Mouse (Mus musculus): ENCODE measurements around the gene Erlec1.

DNA sequence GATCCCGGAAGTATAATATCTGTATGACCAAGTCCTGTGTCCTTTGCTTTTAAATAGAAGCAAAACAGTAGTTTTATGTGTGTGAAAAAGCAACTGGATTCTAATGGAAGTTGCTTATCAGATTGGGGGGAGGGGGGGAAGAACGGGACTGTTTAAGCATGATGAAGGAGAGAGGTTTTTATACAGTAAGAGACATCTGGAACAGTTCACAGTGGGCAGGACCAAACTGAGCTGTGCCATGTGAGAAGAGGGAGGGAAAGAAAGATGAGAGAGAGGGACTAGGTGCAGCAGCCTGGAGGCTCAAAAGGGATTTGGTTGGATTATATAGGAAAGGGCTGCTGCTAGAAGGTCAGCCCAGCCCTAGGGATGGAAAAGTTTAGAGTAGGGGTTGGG, 32.5 kb upstream of the Erlec1 start:
- no peak for TF ChIP-seq POLR2A (IDR thresholded peaks at IDR 0.05; ENCODE audit: extremely low read depth, insufficient read depth, low read length)
- no peak for TF ChIP-seq CTCF (IDR thresholded peaks at IDR 0.05; ENCODE audit: extremely low read depth, insufficient read depth, low read length)

All from cortical plate, adult 2 months (tissue).